Mouse (Mus musculus): ENCODE data around the gene Fmo4.

The Fmo4 gene

DNA sequence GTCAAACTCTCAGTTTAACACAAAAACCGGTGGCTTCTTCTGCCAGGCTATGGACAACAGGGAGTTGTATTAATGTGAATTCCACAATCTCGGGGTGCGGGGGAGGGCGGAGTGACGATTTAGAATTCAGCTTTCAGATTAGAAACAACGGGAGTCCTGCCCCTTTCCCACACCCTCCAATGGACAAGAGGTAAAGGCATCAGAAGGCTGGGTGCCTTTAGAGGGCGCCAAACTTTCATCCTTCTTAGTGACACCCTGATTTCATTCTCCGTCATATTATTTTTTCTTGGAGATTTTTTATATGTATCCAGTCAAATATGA is at the start of gene Fmo4:
TSS of gene Fmo4 (minus strand) at position 137 of the 321 bp plus-strand sequence.
- DNase-seq: peak; percentile 3

DNA sequence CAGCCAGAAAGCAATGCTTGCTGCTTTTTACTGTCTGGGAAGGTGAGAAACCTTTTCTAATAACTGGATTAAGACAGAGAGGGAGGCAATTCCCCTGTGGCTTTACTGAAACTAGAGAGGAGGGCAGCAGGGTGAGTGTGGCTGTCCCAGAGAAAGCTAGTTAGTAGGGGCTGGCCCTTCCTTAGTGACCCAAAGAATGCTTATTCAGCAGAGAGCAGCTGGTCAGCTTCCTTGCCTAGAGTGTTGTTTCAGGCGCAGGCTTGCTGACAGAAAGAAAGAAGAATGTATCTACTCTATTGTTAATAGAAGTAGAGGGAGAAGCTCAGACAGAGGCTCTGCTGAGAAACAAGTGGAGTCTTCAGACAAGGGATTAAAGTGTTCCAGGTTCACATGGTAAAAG is 48.6 kb upstream of the Fmo4 start:
- no peak for DNase-seq

DNA sequence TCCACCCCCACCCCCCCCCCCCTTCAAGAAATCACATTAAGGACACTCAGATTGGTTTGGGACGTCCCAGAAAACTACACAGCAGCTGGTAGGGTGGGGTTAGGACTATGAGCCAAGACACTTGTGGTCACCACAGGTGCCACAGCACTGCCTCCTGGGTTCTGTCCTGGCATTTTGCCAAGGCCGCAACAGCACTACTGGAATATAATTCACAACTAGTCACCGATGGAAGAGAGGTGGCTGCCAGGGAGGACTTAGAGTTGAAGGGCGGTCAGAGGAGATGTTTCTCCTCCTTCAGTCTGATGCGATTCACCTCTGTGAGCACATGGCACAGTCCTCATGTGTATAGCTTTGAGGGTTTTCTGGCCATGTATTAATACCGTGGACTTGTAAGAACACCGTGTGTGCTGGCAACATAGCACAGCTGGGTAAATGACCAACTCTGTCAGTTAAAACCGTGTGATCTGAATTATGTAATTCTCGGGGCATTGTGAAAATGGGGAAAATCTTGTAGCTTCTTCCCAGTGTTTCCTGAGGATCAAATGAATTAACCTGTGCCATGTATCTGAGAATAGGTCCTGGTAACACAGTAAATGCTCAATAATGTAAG is 46.3 kb upstream of the Fmo4 start:
- no peak for DNase-seq

DNA sequence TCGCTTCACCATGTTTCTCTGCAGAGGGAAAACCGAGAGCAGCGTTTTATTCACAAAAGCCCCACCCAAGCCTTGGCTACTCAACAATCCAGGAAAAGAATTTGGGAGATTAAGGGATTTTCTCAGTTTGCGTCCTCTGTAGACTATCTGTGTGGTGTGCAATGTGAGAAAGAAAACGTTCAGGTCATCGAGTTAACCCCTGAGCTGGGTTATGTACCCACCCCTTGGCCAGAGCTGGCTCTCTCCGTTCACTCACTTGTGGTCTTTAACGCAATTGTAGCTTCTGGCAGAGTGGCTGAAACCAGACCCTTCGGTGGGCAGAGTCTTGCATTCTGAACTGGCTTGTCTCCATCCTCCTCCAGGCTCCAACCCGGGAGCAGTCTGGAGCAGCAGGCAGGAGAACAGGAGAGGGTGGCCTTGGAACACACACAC is 45.8 kb upstream of the Fmo4 start:
- no peak for DNase-seq

DNA sequence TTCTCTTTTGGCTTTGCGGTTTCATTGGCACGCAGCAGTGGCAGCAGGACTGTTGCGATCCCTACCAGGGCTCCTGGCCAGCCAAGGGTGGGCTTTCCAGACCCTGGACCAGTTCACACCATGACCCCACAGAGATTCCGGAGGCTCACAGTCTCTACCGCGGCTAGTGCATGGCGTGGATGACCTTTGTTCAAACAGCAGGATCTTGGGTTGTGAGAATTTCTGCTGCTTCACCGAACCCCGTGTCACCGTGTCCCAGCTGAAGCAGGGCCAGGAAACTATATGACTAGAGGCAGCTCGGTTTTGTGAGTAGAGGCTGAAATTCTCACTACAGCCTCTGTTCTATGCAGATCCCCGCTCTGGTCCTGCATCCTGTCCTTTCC is 45.0 kb upstream of the Fmo4 start:
- no peak for DNase-seq

DNA sequence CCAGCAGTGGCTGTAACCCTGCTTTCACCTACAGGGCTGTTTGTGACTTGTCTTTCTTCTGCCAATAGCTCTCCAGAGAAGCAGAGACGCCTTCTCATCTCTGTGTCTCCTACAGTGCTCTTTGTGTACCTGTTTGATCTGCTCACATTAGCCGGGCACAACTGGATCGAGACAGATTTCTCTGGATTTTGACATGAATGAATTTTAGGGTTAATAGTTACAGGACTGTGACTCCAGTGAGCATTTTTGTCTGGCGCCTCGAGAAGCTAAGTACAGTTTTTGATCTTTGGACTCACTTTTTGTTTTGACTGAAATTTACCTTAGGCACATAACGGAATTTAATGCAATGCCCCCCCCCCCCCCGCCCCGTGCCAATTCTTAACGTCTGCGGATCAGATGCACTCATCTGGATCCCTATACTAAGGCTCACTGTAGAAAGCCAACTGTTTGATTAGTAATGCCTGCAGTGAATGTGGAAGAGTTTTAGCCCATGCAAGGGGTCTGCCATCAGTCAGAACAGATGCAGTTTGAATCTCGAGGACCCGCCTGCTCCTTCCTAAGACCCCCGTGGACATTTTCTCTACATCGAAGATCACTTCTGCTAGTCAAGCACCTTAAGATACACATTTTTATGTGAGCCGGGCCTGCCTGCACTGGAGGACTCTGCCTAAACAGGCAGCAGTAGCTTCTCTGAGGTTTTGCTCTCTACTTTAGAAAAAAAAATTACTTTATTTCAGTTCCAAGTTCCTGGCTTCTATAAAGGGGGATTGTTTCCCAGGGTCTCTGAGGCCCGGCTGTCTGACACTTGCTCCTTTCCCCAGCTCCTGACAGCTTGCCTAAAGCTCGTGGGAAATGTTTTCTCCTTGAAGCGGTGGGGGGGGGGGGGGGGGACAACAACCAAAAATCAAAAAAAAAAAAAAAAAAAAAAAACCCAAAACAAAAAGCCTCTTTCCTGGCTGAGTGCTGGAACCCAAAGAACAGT is 44.3 kb upstream of the Fmo4 start:
- no peak for DNase-seq

DNA sequence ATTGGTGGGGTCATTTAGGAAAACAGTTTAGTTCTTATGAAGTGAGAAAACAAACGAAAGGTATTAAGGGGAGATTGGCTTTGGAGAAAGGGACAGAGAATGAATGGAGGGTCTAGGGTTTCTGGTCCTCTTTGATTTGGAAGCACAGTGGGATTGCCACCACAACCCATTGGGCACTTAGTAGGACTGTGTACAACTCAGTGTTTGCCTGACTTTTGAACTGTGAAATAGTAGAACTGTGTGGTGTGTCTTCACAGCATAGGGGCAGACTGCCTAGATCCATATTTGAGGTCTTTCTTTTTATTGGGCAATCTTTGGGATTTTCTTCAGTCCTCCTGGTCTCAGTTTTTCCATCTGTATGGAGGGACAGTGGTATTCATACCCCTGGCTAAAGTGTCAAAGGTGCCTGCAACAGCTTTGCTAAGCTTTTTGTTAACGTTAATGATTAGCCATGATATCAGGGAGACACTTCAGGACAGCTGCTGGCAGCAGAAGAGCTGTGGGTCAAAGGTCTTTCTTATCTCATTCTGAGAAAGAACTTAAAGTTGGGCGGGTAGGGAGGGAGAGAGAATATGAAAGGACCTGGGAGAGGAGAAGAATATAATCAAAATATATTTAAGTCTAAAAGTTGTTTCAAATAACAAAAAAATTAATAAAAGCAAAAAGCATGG is 40.2 kb upstream of the Fmo4 start:
- DNase-seq: no peak

DNA sequence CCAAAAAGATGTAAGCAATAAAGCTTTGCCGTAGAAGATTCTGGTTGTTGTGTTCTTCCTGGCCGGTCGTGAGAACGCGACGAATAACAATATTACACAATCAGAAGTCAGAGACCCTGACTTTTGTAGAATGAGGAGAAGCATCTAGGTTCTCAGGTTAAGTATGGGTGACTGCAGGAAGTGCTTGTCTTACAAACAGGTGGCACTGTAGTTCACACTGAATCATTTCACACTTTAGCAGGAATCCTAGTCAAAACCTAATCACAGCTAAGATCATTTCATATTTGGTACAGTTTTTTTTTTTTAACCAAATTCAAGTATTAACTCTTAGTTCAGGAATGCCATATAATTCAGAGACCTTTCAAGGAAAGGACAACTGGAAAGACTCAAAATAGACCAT is 33.8 kb upstream of the Fmo4 start:
- no peak for DNase-seq

DNA sequence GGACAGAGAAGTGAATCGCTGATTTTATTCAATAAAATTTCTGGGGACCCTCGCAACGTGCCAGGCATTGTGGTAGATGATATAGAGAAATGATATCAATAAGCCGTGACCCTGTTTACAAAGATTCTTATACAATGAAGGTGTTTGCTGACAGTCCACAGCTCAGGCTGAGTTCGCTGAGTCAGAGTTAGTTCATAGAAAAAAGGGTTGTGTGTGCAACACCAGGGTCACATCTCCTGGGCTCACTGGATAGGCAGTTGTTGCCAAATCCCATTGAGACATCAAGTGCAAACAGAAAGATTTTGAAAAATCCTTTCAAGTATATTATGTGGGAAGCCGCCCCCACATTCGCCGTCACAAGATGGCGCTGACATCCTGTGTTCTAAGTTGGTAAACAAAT is 26.4 kb upstream of the Fmo4 start:
- DNase-seq: no peak

DNA sequence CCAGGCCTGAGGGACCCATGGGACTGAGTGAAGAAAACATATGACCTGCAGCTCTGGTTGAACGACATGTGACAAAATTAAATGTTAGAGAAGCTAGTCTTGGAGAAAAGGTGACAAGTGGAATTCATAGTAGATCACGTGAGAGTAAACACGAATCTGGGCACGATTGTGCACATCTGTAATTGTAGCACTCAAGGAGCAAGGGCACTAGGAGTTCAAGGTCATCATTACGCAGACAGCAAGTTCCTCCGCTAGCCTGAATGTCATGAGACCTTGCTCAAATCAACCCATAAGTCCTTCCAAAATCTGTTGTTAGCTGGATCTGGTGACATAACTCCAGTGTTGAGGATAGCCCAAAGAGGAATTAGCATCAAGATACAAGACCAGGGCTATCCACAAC is 25.2 kb upstream of the Fmo4 start:
- DNase-seq: no peak

DNA sequence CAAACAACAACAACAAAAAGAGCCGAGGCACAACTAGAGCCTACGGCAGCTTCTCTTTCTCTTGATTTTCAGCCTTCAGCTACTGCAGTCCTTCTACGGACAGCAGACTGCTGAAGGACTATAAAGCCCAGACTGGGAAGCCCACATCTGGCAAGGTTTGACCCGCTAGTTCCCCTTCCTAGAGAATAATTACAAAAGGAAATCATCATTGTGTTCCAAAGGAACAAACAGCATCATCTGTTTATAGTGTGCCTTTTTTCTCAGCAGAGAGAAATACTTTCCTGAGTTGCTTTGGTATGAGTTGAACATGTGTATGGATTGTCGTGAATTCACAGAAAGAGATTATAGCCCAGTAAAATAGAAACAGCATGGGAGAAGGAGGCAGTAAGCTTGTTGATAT is 20.6 kb upstream of the Fmo4 start:
- DNase-seq: no peak

DNA sequence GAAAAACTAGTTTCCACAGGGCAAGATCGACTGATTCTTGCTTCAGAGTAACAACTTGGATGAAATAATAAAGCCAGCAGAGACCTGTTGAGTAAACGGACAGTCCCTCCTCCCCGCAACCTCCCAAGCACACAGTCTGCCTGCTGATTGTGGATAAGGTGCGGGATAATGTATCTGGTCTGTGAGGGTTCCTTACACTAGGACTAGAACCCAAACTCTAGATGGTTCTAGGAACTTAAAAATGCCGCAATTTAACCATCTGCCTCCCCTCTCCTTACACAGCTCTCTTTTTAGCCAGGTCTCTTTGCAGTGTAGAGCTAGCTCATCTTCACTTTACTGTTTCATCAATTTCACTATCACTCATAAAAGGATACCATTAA is 18.8 kb upstream of the Fmo4 start:
- DNase-seq: no peak

DNA sequence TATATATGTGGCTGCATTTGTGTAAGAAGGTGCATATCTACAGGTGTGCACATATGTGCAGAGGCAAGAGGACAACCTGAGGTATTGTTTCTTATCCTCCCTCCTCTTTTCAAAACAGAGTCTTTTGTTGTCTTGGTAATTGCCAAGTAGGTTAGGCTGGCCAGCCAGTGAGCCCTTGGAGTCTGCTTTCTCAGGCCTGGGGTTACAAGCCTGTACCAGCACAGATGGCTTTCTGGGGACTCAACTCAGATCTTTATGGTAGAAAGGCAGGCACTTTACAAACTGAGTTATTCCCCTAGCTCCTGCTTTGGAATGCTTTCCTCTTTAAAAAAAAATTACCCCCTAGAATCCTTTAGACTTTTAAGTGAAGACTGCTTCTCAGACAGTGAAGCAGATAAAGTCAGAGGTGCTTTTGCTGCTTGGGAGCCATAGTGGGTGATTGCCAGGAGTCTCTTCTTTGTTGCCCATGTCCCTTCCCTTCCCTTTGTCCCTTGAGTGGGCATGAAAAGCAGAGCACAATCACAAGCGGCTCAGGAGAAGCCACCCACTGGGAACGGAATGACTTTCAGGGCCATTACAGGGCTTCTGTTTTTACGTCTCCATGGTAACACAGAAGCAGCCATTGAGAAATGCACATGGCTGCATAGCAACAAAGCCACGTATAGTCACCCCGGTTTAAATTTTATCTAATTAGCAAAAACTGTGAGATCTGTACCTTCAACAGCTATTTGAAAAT is 18.2 kb upstream of the Fmo4 start:
- DNase-seq: no peak

DNA sequence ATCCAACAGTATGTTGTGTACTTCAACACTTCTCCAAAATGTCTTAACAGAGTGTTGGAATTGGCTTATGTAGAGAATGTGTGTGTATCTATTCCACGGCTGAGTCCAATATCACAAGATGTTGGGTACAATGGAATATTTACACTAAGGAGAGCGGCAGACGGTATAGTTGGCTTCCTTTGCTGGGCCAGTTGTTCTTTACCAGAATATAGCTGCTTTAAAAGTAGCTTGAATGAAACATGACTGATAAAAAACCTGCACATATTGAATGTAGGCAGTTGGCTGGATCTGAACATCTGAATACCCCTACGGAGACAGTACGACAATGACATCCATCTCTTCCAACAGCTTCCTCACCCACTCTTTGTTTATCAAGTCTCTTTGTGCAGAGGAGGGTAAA is 5.5 kb upstream of the Fmo4 start:
- peak; percentile 56 for DNase-seq

DNA sequence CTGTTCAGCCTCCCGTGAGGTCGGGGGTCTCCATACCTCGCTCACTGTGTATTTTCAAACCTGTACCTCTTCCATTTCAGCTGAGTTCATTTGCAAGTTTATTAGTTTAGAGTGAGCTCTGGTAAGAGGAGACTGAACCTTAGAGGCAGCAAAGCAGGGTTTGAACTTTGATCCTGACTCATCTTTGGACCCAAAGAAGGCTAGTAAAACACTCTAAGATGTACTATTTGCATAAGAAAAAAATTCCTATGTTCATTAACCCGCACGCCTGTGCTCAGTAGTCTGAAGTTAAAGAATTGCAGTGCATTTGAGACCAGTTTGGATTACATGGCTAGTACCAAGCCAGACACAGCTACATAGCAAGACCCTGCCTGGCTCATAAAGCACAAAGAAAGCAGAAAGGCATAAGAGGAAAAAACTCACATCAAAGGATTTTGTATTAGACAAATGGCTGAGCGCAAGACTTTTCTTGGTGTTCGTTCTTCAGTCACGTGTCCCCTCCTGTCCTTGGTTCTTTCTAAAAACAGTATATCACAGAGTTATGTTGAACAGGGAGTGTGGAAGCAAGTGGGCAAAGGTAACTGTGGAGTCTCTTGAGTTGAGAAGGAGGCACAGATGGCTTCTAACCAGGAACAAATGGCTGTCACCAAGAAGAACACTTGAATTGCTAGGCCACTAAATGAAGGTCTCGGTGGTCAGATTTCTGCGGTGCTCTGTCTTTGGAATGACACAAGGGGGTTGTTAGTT is 1.8 kb upstream of the Fmo4 start:
- DNase-seq: no peak

DNA sequence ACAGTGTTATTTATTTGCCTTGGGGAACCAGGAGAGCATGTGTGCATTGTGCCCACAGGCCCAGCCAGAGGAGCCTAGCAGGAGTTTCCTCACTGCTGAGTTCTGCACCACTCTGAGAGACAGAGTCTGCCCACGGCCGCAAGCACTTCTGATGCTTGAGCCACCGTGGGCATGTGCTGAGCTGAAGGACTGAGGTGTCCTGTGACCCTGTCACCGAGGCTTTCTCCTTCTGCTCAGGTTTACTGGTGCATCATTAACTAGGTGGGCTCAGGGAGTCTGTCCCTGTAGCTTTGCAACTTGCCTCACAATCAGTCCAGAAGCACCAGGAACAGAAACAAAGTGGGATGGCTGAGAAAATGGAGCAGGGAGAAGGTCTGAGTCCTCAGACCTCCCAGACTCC is 1.2 kb upstream of the Fmo4 start:
- DNase-seq: no peak

DNA sequence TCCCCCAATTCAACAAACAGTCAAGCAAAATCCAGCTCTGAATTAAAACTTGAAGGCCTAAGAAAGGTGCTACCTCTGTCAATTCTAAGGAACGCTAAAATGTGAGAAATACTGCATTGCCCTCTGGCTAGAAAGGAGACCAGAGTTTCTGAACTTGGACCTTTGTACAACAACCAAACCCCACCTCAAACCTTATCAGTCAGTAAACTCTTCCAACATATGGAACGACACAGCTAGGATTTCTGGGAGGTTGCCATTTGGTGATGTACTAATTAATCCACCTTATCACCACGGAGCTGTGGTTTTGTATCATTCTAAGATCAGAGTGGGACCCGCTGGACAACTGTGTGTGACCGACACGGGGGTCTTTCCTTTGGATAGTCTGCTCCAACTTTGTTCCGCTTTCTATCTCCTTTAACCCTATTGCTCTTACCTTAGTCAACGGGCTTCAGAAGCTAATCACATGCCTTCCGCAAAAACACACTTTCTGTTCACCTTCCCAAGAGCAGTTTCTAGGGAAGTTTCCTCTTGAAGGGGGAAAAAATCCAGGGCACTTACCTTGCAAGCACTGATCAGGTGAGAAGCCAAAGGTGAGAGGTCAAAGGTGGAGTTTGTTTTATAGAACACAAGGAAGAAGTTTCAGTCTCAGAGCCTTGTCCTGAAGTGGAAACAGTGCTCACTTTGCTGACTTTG is 483 bp downstream of the Fmo4 start:
- no peak for DNase-seq

DNA sequence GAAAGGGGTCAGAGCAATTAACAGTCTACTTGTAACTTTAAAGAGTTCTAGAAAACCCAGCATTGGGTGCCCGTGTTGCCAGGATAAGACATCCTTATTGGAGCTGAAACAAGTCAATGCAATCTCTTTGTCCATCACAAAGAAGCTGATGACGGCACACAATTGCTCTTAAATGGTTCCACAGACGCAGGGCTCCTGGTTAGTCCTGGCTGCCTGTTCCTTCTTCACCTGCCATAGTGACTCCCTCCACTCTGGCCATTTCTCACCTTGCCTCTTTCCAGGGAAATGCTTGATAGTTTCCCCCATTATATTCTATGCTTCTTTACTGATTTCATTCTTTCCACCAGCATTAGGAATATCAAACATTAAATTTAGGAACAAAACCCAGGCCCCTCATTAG is 5.2 kb downstream of the Fmo4 start:
- no peak for DNase-seq

DNA sequence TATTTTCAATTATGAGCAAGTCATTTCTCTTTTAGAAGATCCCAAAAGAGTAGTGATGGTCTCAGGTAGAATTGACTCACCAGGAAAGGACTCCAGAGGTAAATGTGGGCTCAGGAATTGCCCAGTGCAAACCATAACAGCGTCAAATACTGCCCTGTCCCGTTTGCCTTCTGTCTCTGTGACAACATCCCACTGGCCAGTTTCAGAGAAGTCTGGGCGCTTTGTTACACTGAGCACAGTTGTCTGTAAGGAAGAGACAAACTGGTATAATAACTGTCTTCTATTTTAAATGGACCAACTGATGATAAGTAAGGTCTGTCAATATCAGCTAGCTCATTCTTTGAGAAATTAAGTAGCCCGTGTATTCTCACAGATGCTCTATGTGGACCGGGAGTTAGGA is 6.3 kb downstream of the Fmo4 start:
- no peak for DNase-seq

DNA sequence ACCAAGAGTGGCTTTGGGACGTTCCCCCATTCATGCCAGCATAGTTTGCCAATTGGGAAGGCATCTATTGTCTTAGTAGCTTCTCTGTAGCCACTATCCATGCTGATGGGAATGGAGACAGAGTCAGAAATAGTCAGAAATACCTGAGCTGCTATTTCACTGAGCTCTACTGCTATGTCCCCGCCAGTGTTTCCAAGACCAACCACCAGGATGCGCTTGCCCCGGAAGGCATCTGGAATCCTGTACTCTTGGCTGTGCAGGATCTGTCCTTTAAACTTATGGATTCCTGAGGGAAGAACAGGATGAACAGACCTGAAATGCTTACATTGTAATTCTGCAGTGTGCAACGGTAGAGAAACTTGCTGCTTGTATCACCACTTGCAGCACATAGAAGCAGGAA is 8.8 kb downstream of the Fmo4 start:
- DNase-seq: no peak

DNA sequence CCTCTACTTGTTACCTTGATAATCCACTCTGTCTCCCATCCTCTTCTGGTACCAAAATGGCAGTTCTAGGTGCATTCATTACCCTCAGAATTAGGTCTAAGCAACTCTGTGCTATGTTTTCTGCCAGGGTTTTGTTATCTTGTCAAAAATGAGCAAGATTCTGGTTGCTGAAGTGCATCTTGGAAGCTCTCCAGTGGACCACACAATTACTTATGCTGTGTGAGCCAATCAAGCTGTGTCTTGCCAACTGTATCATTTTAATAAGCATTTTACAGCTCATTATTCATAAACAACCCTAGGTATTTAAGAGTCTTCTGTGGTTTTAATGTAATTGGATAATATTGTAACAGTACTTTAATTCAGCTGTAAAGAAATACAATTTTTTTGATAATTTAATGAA is 17.3 kb downstream of the Fmo4 start:
- no peak for DNase-seq
